Mouse (Mus musculus): Measurements from ENCODE around the gene Otp. TPM values are rescaled to one million over a fixed set of nuclear protein-coding genes. Genes with fewer than 3 reads are reported as not detected.

Otp gene
- polyA plus RNA-seq (2012; rRNA removed): 0.10 and 0.17 TPM in 2 replicates

DNA sequence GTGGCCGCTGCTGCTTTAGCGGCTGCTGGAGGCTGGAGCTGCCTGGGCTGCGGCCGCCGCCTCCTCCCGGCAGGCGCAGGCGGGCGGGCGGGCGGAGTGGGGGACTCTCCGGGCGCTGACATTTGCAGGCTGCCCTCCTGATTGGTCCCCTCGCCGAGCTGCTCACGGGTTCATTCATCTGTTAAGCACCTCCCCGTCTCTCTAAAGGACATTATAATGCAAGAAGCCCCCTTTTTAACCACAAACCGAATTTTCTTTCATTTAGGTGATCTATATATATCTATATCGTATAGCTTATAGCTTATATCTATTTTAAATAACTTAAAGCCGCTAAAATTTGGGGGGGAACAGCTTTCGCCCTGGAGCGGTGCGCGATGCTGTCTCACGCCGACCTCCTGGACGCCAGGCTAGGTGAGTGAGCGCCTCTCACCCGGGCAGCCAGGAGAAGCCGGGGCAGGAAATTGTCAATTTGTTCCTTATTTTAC is at the start of gene Otp:
Otp (plus strand) TSS at position 207 of the 485 bp plus-strand sequence.
- no peak for DNase-seq (ENCODE audit: extremely low spot score in 1 of 2, low spot score in 1 of 2)

DNA sequence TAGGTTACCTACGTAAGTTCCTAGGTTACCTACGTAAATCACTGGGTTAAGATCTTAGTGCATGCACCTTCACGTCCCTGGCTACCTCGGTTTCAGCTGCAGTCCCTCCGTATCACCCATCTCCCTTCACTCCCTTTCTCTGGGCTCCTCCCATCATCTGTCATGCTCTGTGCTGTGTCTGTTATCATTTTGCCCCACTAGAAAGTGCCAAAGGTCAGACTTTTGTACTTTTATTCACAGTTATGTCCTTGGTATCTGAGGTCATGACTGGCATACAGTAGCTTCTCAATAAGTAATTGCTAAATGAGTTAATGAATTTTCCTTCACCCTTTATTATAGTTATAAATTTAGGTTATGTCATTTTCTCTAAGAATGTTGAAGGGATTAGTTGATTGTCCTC is 49.0 kb upstream of the Otp start:
- DNase-seq (ENCODE audit: extremely low spot score in 1 of 2, low spot score in 1 of 2): no peak

DNA sequence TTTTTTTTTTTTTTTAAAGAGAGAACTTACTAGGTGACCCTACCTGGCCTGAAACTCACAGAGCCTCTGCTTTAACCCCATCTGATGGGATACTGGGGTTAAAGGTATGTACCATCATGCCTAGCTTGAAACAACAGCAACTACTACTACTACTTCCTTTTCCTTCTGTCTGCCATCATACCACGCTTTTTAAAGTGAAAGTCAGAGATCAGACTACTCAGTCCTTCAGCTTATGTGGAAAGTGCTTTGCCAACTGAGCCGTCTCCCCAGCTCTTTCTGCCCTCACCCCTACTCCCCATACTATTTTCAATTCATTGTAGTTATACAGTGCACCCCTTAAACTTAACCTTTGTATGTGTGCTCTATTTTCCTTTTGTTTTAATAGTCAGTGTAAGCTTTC is 48.4 kb upstream of the Otp start:
- no peak for DNase-seq (ENCODE audit: extremely low spot score in 1 of 2, low spot score in 1 of 2)

DNA sequence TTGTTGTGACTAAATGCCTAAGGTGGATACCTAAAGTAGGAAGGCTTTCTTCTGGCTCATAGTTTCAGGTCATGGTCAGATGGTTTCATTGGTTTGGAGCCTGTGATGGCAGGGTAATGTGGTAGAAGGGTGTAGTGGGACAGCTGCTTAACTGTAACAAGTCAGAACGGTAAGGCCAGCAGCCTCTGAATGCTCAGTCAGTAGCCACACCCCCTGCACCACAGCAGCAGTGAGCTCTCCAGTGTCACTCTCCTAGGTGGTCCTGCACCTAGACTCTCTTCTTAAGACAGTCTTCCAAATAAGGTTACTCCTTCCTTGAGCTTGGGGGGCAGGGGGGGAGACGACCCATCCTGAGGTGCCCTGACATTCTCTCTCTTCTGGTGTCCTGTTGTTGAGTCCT is 47.6 kb upstream of the Otp start:
- DNase-seq (ENCODE audit: extremely low spot score in 1 of 2, low spot score in 1 of 2): no peak

DNA sequence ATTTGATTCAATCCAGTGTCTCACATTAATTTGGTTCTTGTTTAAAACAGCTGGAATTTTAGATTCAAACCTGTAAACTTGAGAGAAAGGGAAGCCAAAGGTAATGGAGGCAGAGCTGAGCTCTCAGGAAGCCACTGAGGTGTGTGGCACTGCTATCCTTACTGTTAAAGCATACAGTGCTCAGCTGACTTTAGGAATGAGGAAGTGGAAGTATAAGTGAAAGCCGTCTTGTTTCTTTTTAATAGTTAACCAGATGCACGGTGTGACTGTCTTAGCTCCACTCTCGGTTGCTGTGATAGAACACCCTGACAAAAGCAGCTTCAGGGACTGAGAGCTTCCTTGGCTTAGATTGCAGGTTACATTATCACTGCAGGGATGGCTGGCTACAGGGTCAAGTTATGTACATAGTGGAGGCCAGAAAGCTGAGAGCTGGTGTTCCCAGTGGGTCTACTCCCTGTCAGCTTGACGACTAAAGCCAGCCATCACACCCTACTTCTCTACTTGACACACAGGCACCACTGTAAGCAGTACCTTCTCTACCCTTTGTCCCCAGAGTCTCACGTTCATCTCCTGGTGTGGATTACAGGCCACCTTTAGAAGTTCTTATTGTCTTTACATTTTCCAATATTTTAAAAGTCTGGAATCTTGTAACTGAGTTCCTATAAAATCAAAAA is 37.2 kb upstream of the Otp start:
- DNase-seq (ENCODE audit: extremely low spot score in 1 of 2, low spot score in 1 of 2): no peak

DNA sequence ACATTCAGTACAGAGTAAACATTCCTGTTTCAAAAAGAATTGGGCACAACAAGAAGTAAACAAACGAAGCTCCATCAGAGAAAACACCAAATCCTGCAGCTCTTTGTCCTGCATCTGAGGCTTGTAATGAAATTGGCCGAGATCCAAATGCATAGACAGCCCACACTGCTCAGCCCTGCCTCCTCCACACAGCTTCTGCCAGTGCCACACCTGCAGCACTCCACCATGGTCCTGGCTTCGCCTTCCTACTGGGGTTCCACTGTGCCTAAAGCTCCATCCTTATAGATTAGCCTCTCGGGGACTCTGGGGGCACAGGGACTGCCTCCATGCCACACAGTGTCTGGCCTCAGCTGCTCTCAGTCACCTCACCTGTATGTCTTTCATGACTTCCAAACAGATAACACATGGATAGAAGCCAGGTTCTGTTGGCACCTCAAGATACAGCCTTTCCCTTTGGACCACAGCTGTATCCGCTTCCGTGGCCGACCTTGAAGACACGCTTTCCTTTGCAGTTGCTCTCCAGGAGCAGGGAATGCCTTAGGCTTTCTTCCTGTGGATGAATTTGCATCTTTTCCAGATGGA is 36.6 kb upstream of the Otp start:
- DNase-seq (ENCODE audit: extremely low spot score in 1 of 2, low spot score in 1 of 2): peak in 1 of 2 experiments; percentile 26

DNA sequence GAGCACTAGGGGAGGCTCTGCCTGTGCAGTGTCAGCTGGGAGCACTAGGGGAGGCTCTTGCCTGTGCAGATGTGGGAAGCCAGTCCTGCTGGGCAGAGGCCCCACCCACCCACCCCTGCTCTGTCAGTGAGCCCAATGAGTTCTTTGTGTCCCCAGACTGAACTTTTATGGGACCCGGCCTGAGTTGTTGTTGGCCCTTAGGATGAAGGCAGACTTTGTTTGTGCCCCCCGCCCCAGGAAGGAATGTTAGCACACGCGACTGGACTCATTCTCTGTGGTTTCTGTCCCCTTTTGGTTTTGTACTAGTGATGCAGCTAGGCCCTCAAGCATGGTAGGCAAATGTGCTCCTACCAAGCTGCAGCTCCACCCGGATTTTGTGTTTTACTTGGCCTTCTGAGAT is 32.2 kb upstream of the Otp start:
- DNase-seq (ENCODE audit: extremely low spot score in 1 of 2, low spot score in 1 of 2): no peak

DNA sequence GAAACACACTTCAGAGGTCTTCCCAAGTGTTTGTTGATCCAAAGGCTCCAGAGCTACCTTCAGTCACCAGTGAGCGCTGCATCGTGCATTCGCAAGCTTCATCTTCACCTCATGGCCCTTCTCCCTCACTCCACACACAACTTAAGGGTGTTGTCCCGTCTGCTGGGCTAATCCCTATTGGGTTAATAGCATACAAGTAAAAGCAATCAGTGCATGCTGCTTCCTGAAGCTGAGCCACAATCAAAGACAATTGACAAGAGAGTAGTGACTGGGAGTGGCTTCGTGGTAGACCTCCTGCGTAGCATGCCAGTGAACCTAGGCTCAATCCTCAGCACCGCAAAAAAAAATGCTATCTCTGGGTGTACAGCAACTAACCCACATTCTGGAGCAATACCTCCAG is 27.5 kb upstream of the Otp start:
- DNase-seq (ENCODE audit: extremely low spot score in 1 of 2, low spot score in 1 of 2): no peak

DNA sequence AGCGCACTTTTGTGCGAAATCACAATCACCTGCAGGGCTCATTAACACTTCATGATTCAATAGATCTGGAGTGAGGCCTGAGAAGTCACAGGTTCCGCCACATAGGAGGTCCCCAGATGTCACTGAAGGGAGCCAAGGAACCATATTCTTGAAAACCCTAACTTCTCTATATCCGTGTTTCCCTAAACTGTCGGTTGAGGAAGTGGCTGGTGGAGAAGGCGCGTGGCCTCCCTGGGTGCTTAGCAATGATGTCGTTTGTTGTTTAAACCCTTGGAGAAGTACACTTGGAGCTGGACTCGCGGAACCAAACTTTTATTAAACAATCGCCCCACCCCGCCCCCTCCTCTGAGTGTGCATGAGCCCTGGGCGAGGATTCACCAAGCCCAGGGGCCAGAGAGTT is 26.1 kb upstream of the Otp start:
- DNase-seq (ENCODE audit: extremely low spot score in 1 of 2, low spot score in 1 of 2): no peak

DNA sequence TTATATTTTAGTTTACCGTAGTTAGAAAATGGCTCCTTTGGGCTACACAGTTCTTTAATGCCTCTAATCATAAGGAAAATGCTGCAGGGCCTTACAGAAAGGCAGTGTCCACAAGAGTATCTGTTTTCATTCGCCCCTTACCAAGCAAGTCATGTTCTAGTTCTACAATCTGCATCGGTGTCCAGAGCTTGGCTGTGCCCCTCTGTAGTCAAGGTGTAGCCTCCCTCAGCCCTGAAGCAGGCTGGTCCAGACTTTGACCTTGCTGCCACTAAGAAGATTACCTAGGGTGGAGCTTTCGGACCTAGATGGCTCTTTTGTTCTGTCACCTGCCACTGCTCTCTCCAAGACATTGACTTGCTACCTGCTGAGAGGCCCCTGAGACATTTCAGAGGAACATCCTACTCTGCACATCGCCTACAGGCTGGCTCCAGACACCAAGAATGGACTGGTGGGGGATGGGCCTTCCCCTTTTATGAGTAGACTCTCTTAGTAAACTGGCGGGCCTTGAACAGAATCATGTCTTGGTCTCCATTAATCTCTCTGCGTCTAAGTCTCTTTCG is 17.3 kb upstream of the Otp start:
- DNase-seq (ENCODE audit: extremely low spot score in 1 of 2, low spot score in 1 of 2): no peak

DNA sequence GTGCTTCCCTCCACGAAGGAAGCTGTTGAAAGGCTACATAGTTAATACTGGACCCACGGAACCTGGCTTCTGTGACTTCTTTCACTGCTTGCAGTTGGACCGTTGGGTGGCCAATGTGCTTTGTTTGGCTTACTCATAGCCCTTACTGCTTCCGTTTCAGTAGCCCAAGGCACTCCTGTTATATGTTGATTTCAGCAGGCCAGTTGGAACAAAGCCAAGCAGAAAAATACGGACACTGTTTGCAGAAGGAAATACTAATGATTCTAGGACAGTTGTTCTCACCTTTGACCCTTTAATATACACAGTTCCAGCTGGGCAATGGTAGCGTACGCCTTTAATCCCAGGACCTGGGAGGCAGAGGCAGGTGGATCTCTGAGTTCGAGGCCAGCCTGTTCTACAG is 16.1 kb upstream of the Otp start:
- DNase-seq (ENCODE audit: extremely low spot score in 1 of 2, low spot score in 1 of 2): no peak

DNA sequence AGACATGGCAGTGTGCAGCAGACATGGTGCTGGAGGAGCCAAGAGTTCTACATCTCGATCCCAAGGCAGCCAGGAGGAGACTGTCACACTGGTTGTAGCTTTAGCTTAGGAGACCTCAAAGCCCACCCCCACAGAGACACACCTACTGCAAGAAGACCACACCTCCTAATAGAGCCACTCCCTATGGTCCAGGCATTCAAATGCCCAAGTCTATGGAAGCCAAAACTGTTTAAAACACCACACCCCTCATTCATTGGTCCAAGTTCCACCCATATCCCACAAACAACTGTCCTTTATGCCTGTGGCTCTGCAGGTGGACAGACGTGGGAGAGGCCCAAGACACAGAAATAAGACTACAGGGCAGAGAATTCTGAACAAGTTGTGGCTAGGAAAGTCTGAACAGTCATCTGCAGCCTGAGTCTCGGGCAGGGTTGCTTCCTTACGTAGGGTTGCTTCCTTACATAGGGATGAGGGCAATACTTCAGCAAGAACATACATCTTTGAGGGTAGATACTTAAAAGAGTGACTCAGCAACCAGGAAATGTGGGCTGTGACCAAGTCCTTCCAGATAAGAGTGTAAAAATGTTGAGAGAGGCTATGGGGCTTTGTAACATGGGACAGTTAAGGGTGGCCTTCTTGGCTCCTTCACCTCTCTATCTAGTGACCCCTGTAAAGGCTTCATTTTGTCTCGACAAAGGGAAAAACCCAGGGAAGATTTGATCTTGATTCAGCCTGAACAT is 12.7 kb upstream of the Otp start:
- no peak for DNase-seq (ENCODE audit: extremely low spot score in 1 of 2, low spot score in 1 of 2)

DNA sequence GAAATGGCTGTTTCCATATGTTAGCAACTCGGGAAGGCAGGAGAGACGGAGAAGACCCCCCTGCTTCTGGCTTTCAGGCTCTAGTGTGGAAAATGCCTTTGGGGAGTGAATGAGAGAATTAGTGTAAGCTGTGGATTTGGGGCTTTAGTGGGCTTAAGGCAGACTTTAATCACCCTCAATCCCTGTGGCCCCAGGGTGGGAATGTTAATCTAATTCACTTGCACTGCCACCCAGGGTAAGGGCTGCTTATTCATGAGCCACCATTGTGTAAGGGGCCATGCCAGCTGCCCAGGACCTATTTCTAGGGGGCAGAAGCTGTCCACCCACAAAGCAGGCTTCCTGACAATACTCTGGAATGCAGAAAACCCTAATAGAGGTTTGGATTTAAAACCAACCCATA is 8.5 kb upstream of the Otp start:
- no peak for DNase-seq (ENCODE audit: extremely low spot score in 1 of 2, low spot score in 1 of 2)

DNA sequence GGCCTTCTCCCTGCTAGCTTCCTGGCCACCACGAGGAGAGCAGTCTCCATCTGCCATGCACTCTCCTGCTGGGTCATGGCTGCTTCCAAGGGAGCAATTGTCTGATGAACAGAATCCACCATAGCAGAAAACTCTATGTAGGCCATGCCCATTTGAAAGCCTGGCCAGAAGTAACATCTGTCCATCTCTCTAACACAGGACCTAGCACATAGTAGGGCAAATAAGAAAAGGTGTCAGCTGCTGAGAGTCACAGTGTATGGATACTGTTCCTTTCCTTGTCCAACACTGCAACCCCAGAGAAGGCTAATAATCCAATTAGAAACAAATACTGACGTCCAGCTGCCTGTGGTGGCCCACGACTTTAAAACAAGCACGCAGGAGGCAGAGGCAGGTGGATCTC is 7.6 kb upstream of the Otp start:
- no peak for DNase-seq (ENCODE audit: extremely low spot score in 1 of 2, low spot score in 1 of 2)

DNA sequence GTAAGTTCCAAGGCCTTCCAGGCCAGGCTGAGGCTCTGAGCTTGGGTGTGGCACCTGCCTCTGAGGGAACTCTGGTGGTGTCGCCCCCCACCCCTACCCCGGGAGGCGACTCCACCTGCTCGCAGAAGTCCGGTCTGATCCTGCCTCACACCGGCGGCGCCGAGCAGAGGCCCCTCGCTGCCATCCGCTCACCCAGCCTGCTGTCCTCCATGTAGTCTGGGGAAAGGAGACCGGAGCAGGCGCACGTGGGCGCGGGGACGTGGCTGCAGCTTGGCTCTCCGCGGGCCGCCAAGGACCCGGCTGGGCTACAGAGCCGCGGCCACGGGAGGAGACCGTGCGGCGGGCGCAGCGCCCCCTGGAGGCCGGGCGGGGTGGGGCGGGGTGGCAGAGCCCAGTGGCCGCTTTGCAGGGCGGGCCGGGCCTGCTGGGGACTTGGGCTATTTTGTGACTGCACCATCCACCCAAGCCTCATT is 6.9 kb upstream of the Otp start:
- DNase-seq (ENCODE audit: extremely low spot score in 1 of 2, low spot score in 1 of 2): no peak

DNA sequence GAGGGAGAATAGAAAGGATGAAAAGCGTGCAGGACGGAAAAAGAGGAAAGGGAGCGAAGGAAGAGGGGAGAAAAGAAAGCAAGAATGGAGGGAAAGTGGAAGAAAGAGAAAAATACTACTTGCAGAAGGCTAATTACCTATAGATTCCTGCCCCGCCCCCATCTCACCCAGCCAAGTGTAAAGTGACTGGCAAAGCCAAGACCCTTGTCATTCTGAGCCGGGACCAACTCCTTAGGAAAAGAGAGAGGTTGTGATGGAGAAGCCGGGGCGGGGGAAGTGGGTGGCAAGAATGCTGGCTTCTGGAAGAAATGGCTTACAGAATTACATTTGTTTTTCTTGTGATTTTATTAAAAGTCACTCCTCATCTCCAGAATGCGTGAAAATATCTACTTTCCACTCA is 5.9 kb upstream of the Otp start:
- no peak for DNase-seq (ENCODE audit: extremely low spot score in 1 of 2, low spot score in 1 of 2)

DNA sequence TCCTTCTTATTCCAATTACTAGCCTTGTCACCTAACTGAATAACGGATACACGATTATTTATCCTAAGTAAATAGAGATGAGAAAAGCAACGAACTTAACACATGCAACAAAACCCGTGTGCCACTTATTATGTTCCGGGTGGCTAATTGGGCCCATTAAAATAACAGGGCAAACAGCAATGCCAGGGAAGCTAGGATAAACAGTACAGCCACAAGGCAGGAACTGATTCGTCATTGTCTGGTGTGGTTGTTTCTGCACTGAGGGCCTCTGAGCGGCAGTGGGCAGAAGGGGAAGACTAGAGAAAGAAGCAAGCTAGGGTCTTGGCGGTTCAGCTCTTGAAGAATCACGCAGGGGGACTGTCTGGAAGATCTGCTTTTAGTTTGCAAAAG is 5.3 kb upstream of the Otp start:
- no peak for DNase-seq (ENCODE audit: extremely low spot score in 1 of 2, low spot score in 1 of 2)

DNA sequence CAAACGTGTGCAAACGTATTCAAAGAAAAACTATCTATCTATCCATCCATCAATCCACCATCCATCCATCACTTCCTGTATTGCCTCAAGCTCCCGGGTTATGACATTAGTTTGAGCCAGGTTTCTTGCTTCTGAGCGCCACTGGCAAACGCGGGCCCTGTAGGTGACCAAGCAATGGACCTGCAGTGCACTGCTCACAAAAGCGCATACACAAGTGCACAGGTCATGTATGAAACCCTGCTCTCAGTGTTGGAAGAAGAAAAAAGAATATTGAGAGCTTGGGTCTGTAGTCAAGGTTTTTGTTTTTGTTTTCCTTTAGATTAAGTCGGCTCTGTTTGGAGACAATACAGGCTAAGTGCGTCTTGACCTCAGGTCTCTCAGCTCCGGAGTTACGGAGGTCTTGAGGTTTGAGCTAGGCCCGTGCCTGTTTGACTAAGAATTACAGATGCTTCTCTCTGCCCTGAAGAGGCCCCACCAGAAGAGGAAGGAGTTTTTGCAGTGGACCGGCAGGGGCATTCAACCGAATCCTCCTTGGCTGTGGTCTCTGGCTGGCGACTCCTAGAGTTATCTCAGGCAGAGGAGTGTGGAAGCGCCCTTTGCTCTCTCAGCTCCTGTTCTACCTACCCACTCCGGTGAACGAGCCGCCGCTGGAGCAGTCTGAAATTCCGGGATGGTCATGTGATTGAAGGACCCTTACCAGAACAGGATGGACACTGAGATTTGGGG is 4.8 kb upstream of the Otp start:
- DNase-seq (ENCODE audit: extremely low spot score in 1 of 2, low spot score in 1 of 2): no peak

DNA sequence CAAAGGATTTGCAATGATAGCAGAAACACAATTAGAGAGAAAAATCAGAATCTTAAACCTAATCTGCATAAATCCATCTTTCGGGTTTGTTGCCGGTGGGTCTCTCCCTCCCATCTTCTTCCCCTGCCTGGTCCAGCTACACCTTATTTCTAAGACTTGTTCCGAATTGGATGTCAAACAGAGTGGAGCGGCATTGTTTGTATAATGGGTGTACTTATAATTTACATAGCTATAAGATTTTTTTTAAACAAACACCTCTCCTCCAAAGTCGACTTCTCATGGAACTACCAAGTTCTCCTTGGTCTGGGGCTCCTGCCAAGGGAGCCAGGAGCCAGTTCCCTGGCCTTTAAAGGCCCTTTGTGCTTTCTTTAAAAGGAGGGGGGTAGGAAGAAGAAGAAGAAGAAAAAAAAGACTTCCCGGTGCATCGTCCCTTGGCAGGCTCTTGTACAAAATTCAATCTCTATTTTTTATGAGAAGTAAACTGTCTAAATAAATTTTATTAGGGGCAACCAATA is 3.5 kb upstream of the Otp start:
- DNase-seq (ENCODE audit: extremely low spot score in 1 of 2, low spot score in 1 of 2): no peak

DNA sequence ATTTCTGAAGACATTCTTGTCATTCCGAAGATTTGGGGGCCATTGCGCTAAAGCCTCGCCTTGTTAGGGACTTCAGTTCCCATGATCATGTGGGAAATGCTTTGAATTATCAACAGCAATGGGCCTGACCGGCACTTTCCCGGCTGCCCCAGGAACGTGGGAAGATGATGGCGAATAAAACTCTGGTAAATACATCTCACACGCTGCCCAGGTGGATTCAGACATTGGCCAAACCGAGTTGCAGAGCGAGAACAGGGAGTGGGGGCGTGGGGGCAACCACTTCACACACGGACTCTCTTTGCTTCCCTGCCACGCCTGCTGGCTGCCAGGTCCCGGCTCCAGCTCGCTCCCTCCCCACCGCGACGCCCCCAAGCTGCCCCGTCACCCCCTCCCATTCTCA is 3.0 kb upstream of the Otp start:
- no peak for DNase-seq (ENCODE audit: extremely low spot score in 1 of 2, low spot score in 1 of 2)
